Mouse (Mus musculus) urinary bladder, postnatal 36 days (tissue): ENCODE measurements around the gene Gatb.

Source experiments
- DNase-seq, 2 experiments: peaks; one replicate each; pipeline ENCODE4 v3.0.0; 2022; ENCODE audit warnings: low spot score in 2 of 2, mixed read lengths in 1 of 2

Gene Gatb

GRCm38 (mm10) chr3:85652727-85653665 is 79.1 kb downstream of the Gatb start:
- DNase-seq: no peak

- no peak for DNase-seq
Measured at GRCm38 (mm10) chr3:85655538-85655937, 81.6 kb downstream of the Gatb start.

- no peak for DNase-seq
Measured at GRCm38 (mm10) chr3:85659681-85660080, 85.8 kb downstream of the Gatb start.

- DNase-seq: no peak
Measured at GRCm38 (mm10) chr3:85661926-85662813, 88.3 kb downstream of the Gatb start.

- DNase-seq: no peak
Measured at GRCm38 (mm10) chr3:85663826-85664225, 89.9 kb downstream of the Gatb start.

GRCm38 (mm10) chr3:85664591-85665171 is 90.8 kb downstream of the Gatb start:
- DNase-seq: no peak

- no peak for DNase-seq
Measured at GRCm38 (mm10) chr3:85666166-85666565, 92.2 kb downstream of the Gatb start.

- DNase-seq: no peak
Measured at GRCm38 (mm10) chr3:85666736-85667135, 92.8 kb downstream of the Gatb start.

GRCm38 (mm10) chr3:85667683-85668082 is 93.8 kb downstream of the Gatb start:
- no peak for DNase-seq

GRCm38 (mm10) chr3:85669844-85670243 is 95.9 kb downstream of the Gatb start:
- no peak for DNase-seq

- DNase-seq: no peak
Measured at GRCm38 (mm10) chr3:85677133-85677532, 103.2 kb downstream of the Gatb start.

- no peak for DNase-seq
Measured at GRCm38 (mm10) chr3:85677952-85678351, 104.0 kb downstream of the Gatb start.

GRCm38 (mm10) chr3:85679312-85679933 is 105.5 kb downstream of the Gatb start:
- DNase-seq: no peak

GRCm38 (mm10) chr3:85679960-85680359 is 106.0 kb downstream of the Gatb start:
- no peak for DNase-seq

- DNase-seq: no peak
Measured at GRCm38 (mm10) chr3:85681136-85681535, 107.2 kb downstream of the Gatb start.

GRCm38 (mm10) chr3:85683618-85684017 is 109.7 kb downstream of the Gatb start:
- DNase-seq: no peak

GRCm38 (mm10) chr3:85685271-85685670 is 111.4 kb downstream of the Gatb start:
- DNase-seq: no peak

GRCm38 (mm10) chr3:85688341-85688740 is 114.4 kb downstream of the Gatb start:
- no peak for DNase-seq

GRCm38 (mm10) chr3:85691134-85691533 is 117.2 kb downstream of the Gatb start:
- no peak for DNase-seq

GRCm38 (mm10) chr3:85693013-85693412 is 119.1 kb downstream of the Gatb start:
- no peak for DNase-seq

- no peak for DNase-seq
Measured at GRCm38 (mm10) chr3:85695056-85695455, 121.1 kb downstream of the Gatb start.

GRCm38 (mm10) chr3:85698496-85698895 is 124.6 kb downstream of the Gatb start:
- no peak for DNase-seq
